Mouse (Mus musculus) right cerebral cortex, adult 18-20 months (tissue): ENCODE measurements at regions not wholly inside any gene's neighbourhood (a gene's known extent, or its start where the extent isn't known, plus 50 kb on each side); places are given as distances from the start of the nearest gene placed in this dataset.
"Not testable (repeated sequence)": the region's sequence is repeated elsewhere in the genome, so short reads cannot be mapped to it uniquely, and the experiment has no call there.

ENCODE experiments used
- DNase-seq: peaks from one replicate; pipeline ENCODE4 v3.0.0; 2022; ENCODE audit warnings: mixed read lengths

DNA sequence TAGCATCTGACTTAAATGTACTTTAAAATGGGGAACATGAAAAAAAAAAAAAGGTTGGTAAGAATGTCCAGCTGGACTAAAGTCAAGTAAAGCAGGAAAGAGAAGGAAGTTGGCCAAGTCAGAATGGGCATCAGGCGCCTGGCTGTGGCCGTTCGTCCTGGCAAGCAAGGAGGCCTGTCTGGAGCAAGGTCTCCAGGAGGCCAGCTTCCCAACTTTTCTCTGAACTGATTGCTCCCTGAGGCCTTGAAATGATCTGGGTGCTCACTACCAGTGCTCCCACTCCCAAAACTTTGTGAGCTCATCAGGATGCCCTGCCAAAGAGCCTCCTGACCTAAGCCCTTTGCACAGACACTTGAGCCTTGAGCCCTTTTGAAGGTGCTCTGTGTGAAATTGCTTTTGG is 141.7 kb upstream of the Gm21897 start:
- no peak for DNase-seq

- DNase-seq, result no peak
These were observed 131.5 kb upstream of the Gm21897 start for GRCm38 (mm10) chr16:15185714-15186113.

- no peak for DNase-seq
These were observed 122.1 kb upstream of the Gm21897 start for GRCm38 (mm10) chr16:15194926-15195711.

- not testable (repeated sequence) for DNase-seq
These were observed 121.3 kb upstream of the Gm21897 start for GRCm38 (mm10) chr16:15195931-15196330.

GRCm38 (mm10) chr16:15196855-15197254 is 120.4 kb upstream of the Gm21897 start:
- no peak for DNase-seq

- DNase-seq, result no peak
These were observed 101.3 kb upstream of the Gm21897 start for GRCm38 (mm10) chr16:15215921-15216320.

GRCm38 (mm10) chr16:15220961-15221547 is 96.2 kb upstream of the Gm21897 start:
- no peak for DNase-seq

- no peak for DNase-seq
These were observed 79.4 kb upstream of the Gm21897 start for GRCm38 (mm10) chr16:15237836-15238235.

GRCm38 (mm10) chr16:15238449-15238848 is 78.8 kb upstream of the Gm21897 start:
- no peak for DNase-seq

GRCm38 (mm10) chr16:15250186-15250585 is 67.1 kb upstream of the Gm21897 start:
- DNase-seq, result no peak

DNA sequence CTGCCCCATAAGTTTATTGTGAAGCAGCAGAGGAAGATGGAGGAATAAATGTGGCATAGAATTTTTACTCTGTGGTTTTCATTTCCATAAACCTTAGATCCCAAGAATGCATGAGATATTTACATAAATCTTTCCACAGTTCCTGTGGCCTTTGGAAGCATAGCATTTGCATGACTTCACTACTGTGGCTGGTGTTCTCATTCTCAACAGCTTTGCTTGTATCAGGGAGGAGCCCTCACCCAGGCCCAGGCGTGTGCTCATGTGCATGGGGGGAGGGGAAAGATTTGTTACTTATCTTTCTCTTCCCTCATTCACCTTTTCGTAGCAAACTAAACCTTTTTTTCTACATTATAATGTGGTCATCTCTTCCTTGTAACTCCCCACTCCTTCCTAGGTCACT is 65.6 kb upstream of the Gm21897 start:
- DNase-seq, result no peak

GRCm38 (mm10) chr16:15252666-15253347 is 64.5 kb upstream of the Gm21897 start:
- peak; percentile 11 for DNase-seq

- no peak for DNase-seq
These were observed 63.9 kb upstream of the Gm21897 start for GRCm38 (mm10) chr16:15253348-15253693.

- DNase-seq, result no peak
These were observed 62.6 kb upstream of the Gm21897 start for GRCm38 (mm10) chr16:15254669-15255068.

DNA sequence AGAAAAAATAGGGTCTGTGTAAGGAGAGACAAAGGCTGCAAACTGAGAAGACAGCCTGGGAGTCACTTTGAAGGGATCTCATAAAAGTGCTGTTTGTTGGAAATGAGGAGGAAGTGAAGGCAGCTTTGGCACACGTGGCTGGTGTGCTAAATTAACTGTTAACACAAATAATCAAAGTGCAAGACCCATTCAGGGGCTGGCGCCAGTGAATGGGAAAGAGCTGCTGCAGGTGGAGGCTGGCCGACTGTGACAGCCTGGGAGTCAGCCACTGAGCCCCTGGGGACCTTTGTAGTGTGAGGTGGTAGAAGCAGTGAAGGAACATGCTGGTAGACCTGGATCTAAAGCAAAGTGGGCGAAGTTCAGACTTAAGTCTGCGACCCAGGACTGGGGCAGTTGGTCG is 57.8 kb upstream of the Gm21897 start:
- no peak for DNase-seq

DNA sequence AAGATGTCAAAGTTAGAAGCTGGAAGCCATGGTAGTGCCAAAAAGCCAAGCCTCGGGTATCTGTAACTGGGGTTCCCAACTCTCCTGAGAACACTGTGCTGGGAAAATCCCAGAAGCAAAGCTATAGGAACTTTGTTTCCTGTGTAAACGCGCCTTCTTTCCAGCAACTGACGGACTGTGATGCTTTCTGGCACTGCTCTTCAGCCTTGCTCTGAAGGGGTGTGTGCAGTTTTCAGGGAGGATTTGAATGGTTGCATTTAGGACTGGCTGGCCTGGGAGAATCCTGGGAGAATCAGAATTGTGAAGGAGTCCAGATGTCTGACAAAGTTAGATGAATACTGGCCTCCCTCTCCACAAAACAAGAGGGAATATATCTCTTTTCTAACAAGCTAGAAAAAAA is 57.2 kb upstream of the Gm21897 start:
- no peak for DNase-seq
